9 mouse cellular contexts compared by ENCODE assay signal in the genomic region with DNA sequence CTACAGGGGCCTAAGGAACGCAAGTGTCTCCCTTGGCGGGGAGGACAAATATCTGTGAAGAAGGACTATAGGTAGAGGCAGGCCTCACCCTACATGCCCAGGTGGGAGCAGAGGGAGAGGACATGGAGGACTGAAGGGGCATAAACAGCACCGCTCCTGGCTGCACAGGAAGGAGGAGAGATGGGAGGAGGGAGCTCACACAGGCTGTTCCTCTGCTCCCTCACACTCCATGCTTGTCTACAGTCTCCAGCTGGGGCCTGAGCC. TPM values are rescaled to one million over a fixed set of nuclear protein-coding genes. Genes with fewer than 3 reads are reported as not detected.
DNase-seq lines count a peak whose midpoint lies in the region; ATAC-seq and TF ChIP-seq lines count a peak whose summit lies in the region.
"Had no signal": no experiment of that assay in that cellular context is flagged by ENCODE, and none has a peak within 500 bp of the region (broad histone marks: within the 10 kb centered on the region; RNA-seq: fewer than 3 reads in every experiment).

No protein-coding gene starts in this region.

- no peaks in the 10 kb centered on the region for H3K27me3 ChIP-seq in heart, embryonic 12.5 days (replicated peaks)
- H3K27me3 ChIP-seq in thymus, adult 2 months (ENCODE audit: control insufficient read depth, insufficient read depth, low read length): no peaks in the 10 kb centered on the region
- no peaks in the 10 kb centered on the region for H3K27me3 ChIP-seq in limb, embryonic 11.5 days (ENCODE audit: control insufficient read depth, insufficient read depth, low read length)

- TF ChIP-seq POLR2A in thymus, adult 2 months (IDR thresholded peaks at IDR 0.05; ENCODE audit: control insufficient read depth, extremely low read depth, insufficient read depth, low read length, poor library complexity): no peak

- peaks cover 45% of the 10 kb centered on the region for H3K4me1 ChIP-seq in heart, embryonic 12.5 days (replicated peaks)
- peaks cover 21% of the 10 kb centered on the region for H3K4me1 ChIP-seq in thymus, adult 2 months (replicated peaks; ENCODE audit: control insufficient read depth, insufficient read depth, low read length)
- peaks cover 54% of the 10 kb centered on the region for H3K4me1 ChIP-seq in limb, embryonic 11.5 days (ENCODE audit: control insufficient read depth, insufficient read depth, low read length)

- no peak for DNase-seq in heart, adult 8-10 months (ENCODE audit: low spot score)
- DNase-seq in thymus, adult 2 months: no peak
- no peak for DNase-seq in thymus, postnatal 10 days (ENCODE audit: low spot score in 2 of 2)
- peak; percentile 62 for DNase-seq in limb, embryonic 11.5 days (ENCODE audit: low spot score)
- no peak for DNase-seq in gastrocnemius, adult 8-10 months (ENCODE audit: low spot score in 2 of 2)
- no peak for DNase-seq in layer of hippocampus, postnatal 14 days (ENCODE audit: low spot score in 2 of 2)
- no peak for DNase-seq in adrenal gland, postnatal 10 days

- H3K9me3 ChIP-seq in heart, embryonic 12.5 days (replicated peaks): no peaks in the 10 kb centered on the region; the same call in 1 of the 2 replicates
- H3K9me3 ChIP-seq in limb, embryonic 11.5 days (ENCODE audit: control insufficient read depth, low read length): no peaks in the 10 kb centered on the region

- H3K4me2 ChIP-seq in heart, embryonic 12.5 days: peak overlapping the region; percentile 60
- H3K4me2 ChIP-seq in limb, embryonic 11.5 days (ENCODE audit: low read depth, severe bottlenecking): no peak overlapping the region

- H3K4me3 ChIP-seq in heart, embryonic 12.5 days: no peak overlapping the region
- H3K4me3 ChIP-seq in thymus, adult 2 months (ENCODE audit: control insufficient read depth, insufficient read depth, low read length): no peak overlapping the region
- no peak overlapping the region for H3K4me3 ChIP-seq in limb, embryonic 11.5 days (ENCODE audit: low read depth, low read length)

- peak overlapping the region; percentile 81 for H3K27ac ChIP-seq in heart, embryonic 12.5 days (ENCODE audit: poor library complexity, severe bottlenecking)
- H3K27ac ChIP-seq in thymus, adult 2 months (ENCODE audit: control insufficient read depth, insufficient read depth, low read length): peak overlapping the region; percentile 38; the same call in 1 of the 2 replicates
- H3K27ac ChIP-seq in limb, embryonic 11.5 days (replicated peaks; ENCODE audit: low read depth, low read length): peak overlapping the region; percentile 91

- no peak for TF ChIP-seq CTCF in thymus, adult 2 months (IDR thresholded peaks at IDR 0.05; ENCODE audit: borderline replicate concordance, control insufficient read depth, extremely low read depth, insufficient read depth, low read length, poor library complexity)

- no peaks in the 10 kb centered on the region for H3K36me3 ChIP-seq in heart, embryonic 12.5 days
- H3K36me3 ChIP-seq in thymus, adult 2 months (ENCODE audit: control insufficient read depth, insufficient read depth, low read length): no peaks in the 10 kb centered on the region
- no peaks in the 10 kb centered on the region for H3K36me3 ChIP-seq in limb, embryonic 11.5 days (ENCODE audit: control insufficient read depth, insufficient read depth, low read length)

- ATAC-seq in heart, embryonic 12.5 days (ENCODE audit: insufficient number of reproducible peaks, low FRiP score): no peak
- ATAC-seq in limb, embryonic 11.5 days (ENCODE audit: insufficient number of reproducible peaks, low FRiP score, low TSS enrichment, low read depth): no peak
- ATAC-seq: intestine, postnatal 0 days had no signal

- WGBS in heart, embryonic 12.5 days: 44% methylated on average over 3 of the region's 3 CpGs
- 68% methylated on average over 3 of the region's 3 CpGs for WGBS in thymus, adult 2 months
- WGBS in limb, embryonic 11.5 days: 17% methylated on average over 3 of the region's 3 CpGs

- H3K9ac ChIP-seq in heart, embryonic 12.5 days: 0 out of 2 replicates have a peak overlapping the region, but pooled peaks have one; percentile 44
- no peak overlapping the region for H3K9ac ChIP-seq in limb, embryonic 11.5 days (ENCODE audit: low read length)

RNA-seq across cellular contexts. Expression of gene Hhat, which starts 25.9 kb away (rescaled TPM):
- 6.7 and 10.2 TPM in 2 replicates for polyA plus RNA-seq in heart, embryonic 12.5 days (2016; fragmentation: Nextera tagmentation; extraction: Ambion mirVana)
- total RNA-seq in heart, adult 8-10 months (2022): 1 to 10 TPM; 2.1 to 3.6 (median 2.8) TPM
- 5.8 and 6.6 TPM in 2 replicates for polyA plus RNA-seq in thymus, adult 2 months (2012; rRNA removed)
- polyA plus RNA-seq in limb, embryonic 11.5 days (2014; fragmentation: Nextera tagmentation; extraction: Ambion mirVana): 12.3 and 16.6 TPM in 2 replicates
- total RNA-seq in gastrocnemius, adult 8-10 months (2022): 1 to 10 TPM in 2 of 4 experiments, under 1 TPM in 2; 0.80 to 1.9 (median 1.2) TPM
- total RNA-seq in layer of hippocampus, postnatal 14 days (2021): 1 to 10 TPM; 1.2 to 2.3 TPM
- 1 to 10 TPM; 6.8 to 7.3 TPM for total RNA-seq in adrenal gland, postnatal 10 days (2021)

RNA-seq across cellular contexts. Expression of gene Sertad4, which starts 58.6 kb away (rescaled TPM):
- 18.1 and 18.8 TPM in 2 replicates for polyA plus RNA-seq in heart, embryonic 12.5 days (2016; fragmentation: Nextera tagmentation; extraction: Ambion mirVana)
- 1 to 10 TPM; 2.4 to 4.5 (median 3.1) TPM for total RNA-seq in heart, adult 8-10 months (2022)
- polyA plus RNA-seq in thymus, adult 2 months (2012; rRNA removed): 1.6 and 2.3 TPM in 2 replicates
- 71.9 and 73.6 TPM in 2 replicates for polyA plus RNA-seq in limb, embryonic 11.5 days (2014; fragmentation: Nextera tagmentation; extraction: Ambion mirVana)
- 1 to 10 TPM in 3 of 4 experiments, under 1 TPM in 1; 0.78 to 1.9 (median 1.4) TPM for total RNA-seq in gastrocnemius, adult 8-10 months (2022)
- total RNA-seq in layer of hippocampus, postnatal 14 days (2021): 10 to 100 TPM; 23.5 to 23.6 TPM
- 1 to 10 TPM; 7.9 to 9.3 TPM for total RNA-seq in adrenal gland, postnatal 10 days (2021)

Comparison
In these comparisons a context has a peak if more than half of its experiments do, and no peak if none do; other contexts are left out.
1. H3K27ac ChIP-seq: peak in every context shown above with its lines; median percentile 91 in limb, embryonic 11.5 days; 81 in heart, embryonic 12.5 days; 38 in thymus, adult 2 months.